Comparison of ENCODE assay signal across 11 mouse cellular contexts in the genomic region with DNA sequence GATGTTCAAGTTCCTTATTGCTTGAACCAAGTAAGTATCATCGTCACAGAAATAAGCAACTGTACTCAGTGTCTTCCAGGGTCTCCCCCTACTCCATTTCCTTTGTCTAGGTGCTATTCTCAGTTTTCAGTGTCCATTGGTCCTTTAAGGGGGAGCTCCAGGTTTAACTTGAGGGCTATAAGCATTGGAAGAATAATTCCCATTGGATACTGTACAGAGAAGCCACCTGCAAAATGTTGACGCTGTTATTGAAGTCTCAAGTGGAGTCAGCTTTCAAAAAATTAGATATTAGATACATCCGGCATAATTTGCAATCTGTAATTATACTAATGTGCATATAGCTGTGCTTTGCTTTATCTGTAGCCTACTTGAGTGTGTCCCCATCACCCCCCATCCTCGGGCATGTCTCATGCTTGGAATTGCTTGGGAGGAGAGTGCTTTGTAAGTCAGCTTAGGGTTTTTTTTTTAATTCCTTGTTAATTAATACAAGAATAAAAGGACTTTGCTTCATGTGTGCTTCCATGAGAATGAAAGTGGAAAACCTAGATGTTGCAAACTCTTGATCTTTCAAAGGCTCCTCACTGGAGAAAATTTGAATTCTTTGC.
A peak's percentile ranks its signal among the peaks of the same experiment; 100 is the strongest.
DNase-seq lines count a peak whose midpoint lies in the region; ATAC-seq lines count a peak whose summit lies in the region.
"Had no signal": no experiment of that assay in that cellular context is flagged by ENCODE, and none has a peak within 500 bp of the region (broad histone marks: within the 10 kb centered on the region; RNA-seq: fewer than 3 reads in every experiment).

No protein-coding gene starts in this region.

- H3K4me3 ChIP-seq in hindbrain, embryonic 10.5 days: peak overlapping the region; percentile 9; the same call in 1 of the 2 replicates
- H3K4me3 ChIP-seq in hindbrain, embryonic 11.5 days (ENCODE audit: low read depth, low read length): no peak overlapping the region
- H3K4me3 ChIP-seq in embryonic facial prominence, embryonic 14.5 days (ENCODE audit: low read depth, low read length): peak overlapping the region; percentile 77
- H3K4me3 ChIP-seq in kidney, embryonic 15.5 days (replicated peaks): no peak overlapping the region
- no peak overlapping the region; the same call in 1 of the 2 replicates for H3K4me3 ChIP-seq in neural tube, embryonic 12.5 days
- H3K4me3 ChIP-seq: heart, embryonic 13.5 days; lung, embryonic 15.5 days had no signal

- H3K4me1 ChIP-seq in hindbrain, embryonic 10.5 days (replicated peaks): peaks cover 53% of the 10 kb centered on the region
- H3K4me1 ChIP-seq in hindbrain, embryonic 11.5 days (replicated peaks; ENCODE audit: control insufficient read depth, insufficient read depth, low read length): no peaks in the 10 kb centered on the region
- H3K4me1 ChIP-seq in embryonic facial prominence, embryonic 14.5 days (ENCODE audit: control insufficient read depth, insufficient read depth, low read length): peaks cover 32% of the 10 kb centered on the region
- peaks cover 21% of the 10 kb centered on the region for H3K4me1 ChIP-seq in kidney, embryonic 15.5 days
- H3K4me1 ChIP-seq in neural tube, embryonic 12.5 days: peaks cover 34% of the 10 kb centered on the region

- no peak for ATAC-seq in hindbrain, embryonic 11.5 days (ENCODE audit: low FRiP score)
- no peak for ATAC-seq in embryonic facial prominence, embryonic 14.5 days (ENCODE audit: low read depth)
- ATAC-seq in kidney, embryonic 15.5 days (replicated peaks; ENCODE audit: low FRiP score): no peak
- ATAC-seq in neural tube, embryonic 12.5 days (ENCODE audit: low FRiP score, low read depth): no peak

- no peaks in the 10 kb centered on the region; the same call in 1 of the 2 replicates for H3K27me3 ChIP-seq in hindbrain, embryonic 10.5 days (ENCODE audit: insufficient read depth, poor library complexity, severe bottlenecking)
- no peaks in the 10 kb centered on the region for H3K27me3 ChIP-seq in hindbrain, embryonic 11.5 days (ENCODE audit: control insufficient read depth, insufficient read depth, low read length)
- no peaks in the 10 kb centered on the region for H3K27me3 ChIP-seq in embryonic facial prominence, embryonic 14.5 days (replicated peaks; ENCODE audit: control insufficient read depth, insufficient read depth, low read length)
- no peaks in the 10 kb centered on the region for H3K27me3 ChIP-seq in kidney, embryonic 15.5 days
- H3K27me3 ChIP-seq in neural tube, embryonic 12.5 days (replicated peaks): no peaks in the 10 kb centered on the region
- H3K27me3 ChIP-seq: heart, embryonic 13.5 days had no signal

- no peaks in the 10 kb centered on the region for H3K9me3 ChIP-seq in hindbrain, embryonic 10.5 days
- no peaks in the 10 kb centered on the region for H3K9me3 ChIP-seq in hindbrain, embryonic 11.5 days (ENCODE audit: control insufficient read depth, low read length)
- H3K9me3 ChIP-seq in embryonic facial prominence, embryonic 14.5 days (ENCODE audit: control insufficient read depth, low read length): no peaks in the 10 kb centered on the region
- H3K9me3 ChIP-seq in kidney, embryonic 15.5 days (replicated peaks): no peaks in the 10 kb centered on the region
- H3K9me3 ChIP-seq in neural tube, embryonic 12.5 days: no peaks in the 10 kb centered on the region
- H3K9me3 ChIP-seq: heart, embryonic 13.5 days; lung, embryonic 15.5 days had no signal

- no peak overlapping the region for H3K9ac ChIP-seq in hindbrain, embryonic 11.5 days (ENCODE audit: low read depth, low read length)
- peak overlapping the region; percentile 79 for H3K9ac ChIP-seq in embryonic facial prominence, embryonic 14.5 days (ENCODE audit: low read depth, low read length)
- H3K9ac ChIP-seq in kidney, embryonic 15.5 days: no peak overlapping the region
- H3K9ac ChIP-seq in neural tube, embryonic 12.5 days: peak overlapping the region; percentile 67
- H3K9ac ChIP-seq: heart, embryonic 13.5 days; lung, embryonic 15.5 days had no signal

- H3K36me3 ChIP-seq in hindbrain, embryonic 10.5 days: peaks cover 64% of the 10 kb centered on the region
- peaks cover 12% of the 10 kb centered on the region for H3K36me3 ChIP-seq in hindbrain, embryonic 11.5 days (ENCODE audit: control insufficient read depth, insufficient read depth, low read length)
- peaks cover 63% of the 10 kb centered on the region for H3K36me3 ChIP-seq in embryonic facial prominence, embryonic 14.5 days (ENCODE audit: control insufficient read depth, insufficient read depth, low read length)
- peaks cover 49% of the 10 kb centered on the region for H3K36me3 ChIP-seq in kidney, embryonic 15.5 days
- H3K36me3 ChIP-seq in neural tube, embryonic 12.5 days: peaks cover 55% of the 10 kb centered on the region

- H3K4me2 ChIP-seq in hindbrain, embryonic 11.5 days (replicated peaks; ENCODE audit: low read depth, low read length): no peak overlapping the region; the same call in 1 of the 2 replicates
- H3K4me2 ChIP-seq in embryonic facial prominence, embryonic 14.5 days (ENCODE audit: low read depth, low read length): peak overlapping the region; percentile 73
- 0 out of 2 replicates have a peak overlapping the region, but pooled peaks have one; percentile 27 for H3K4me2 ChIP-seq in kidney, embryonic 15.5 days
- H3K4me2 ChIP-seq in neural tube, embryonic 12.5 days (replicated peaks): peak overlapping the region; percentile 57
- H3K4me2 ChIP-seq: lung, embryonic 15.5 days had no signal

- no peak for DNase-seq in hindbrain, embryonic 10.5 days (ENCODE audit: low spot score)
- no peak for DNase-seq in hindbrain, embryonic 11.5 days (ENCODE audit: low spot score)
- DNase-seq in embryonic facial prominence, embryonic 14.5 days (ENCODE audit: low spot score): no peak
- DNase-seq in retina, embryonic 14.5 days (ENCODE audit: low spot score): no peak
- DNase-seq in thymus, postnatal 10 days (ENCODE audit: low spot score in 2 of 2): no peak
- no peak for DNase-seq in cerebellum, postnatal 36 days
- DNase-seq: layer of hippocampus, adult 9-11 months had no signal

- 88% methylated on average over 4 of the region's 4 CpGs for WGBS in hindbrain, embryonic 10.5 days
- 92% methylated on average over 4 of the region's 4 CpGs for WGBS in hindbrain, embryonic 11.5 days
- WGBS in embryonic facial prominence, embryonic 14.5 days: 41% methylated on average over 4 of the region's 4 CpGs
- 85% methylated on average over 4 of the region's 4 CpGs for WGBS in kidney, embryonic 15.5 days
- 88% methylated on average over 4 of the region's 4 CpGs for WGBS in neural tube, embryonic 12.5 days

- no peak overlapping the region for H3K27ac ChIP-seq in hindbrain, embryonic 10.5 days
- H3K27ac ChIP-seq in hindbrain, embryonic 11.5 days (ENCODE audit: low read depth, low read length): no peak overlapping the region
- H3K27ac ChIP-seq in embryonic facial prominence, embryonic 14.5 days (replicated peaks; ENCODE audit: low read depth, low read length): peak overlapping the region; percentile 100
- H3K27ac ChIP-seq in kidney, embryonic 15.5 days: no peak overlapping the region
- H3K27ac ChIP-seq in neural tube, embryonic 12.5 days: no peak overlapping the region
- H3K27ac ChIP-seq: heart, embryonic 13.5 days; lung, embryonic 15.5 days had no signal

Comparison
In these comparisons a context has a peak if more than half of its experiments do, and no peak if none do; other contexts are left out.
1. H3K4me3 ChIP-seq: peak in hindbrain, embryonic 10.5 days (single experiment) and embryonic facial prominence, embryonic 14.5 days (single experiment); none in hindbrain, embryonic 11.5 days (single experiment), kidney, embryonic 15.5 days (single experiment) and neural tube, embryonic 12.5 days (single experiment).
2. H3K9ac ChIP-seq: peak in embryonic facial prominence, embryonic 14.5 days (single experiment) and neural tube, embryonic 12.5 days (single experiment); none in hindbrain, embryonic 11.5 days (single experiment) and kidney, embryonic 15.5 days (single experiment).